Mouse (Mus musculus) heart, adult 2 months (tissue): ENCODE data around the gene Gata5.

Experiments
- CTCF ChIP-seq: fragments of 200-600 bp; IDR thresholded peaks from 2 replicates; pipeline ENCODE4 v1.8.1; 2022; ENCODE audit warnings: antibody characterized with exemption, mild to moderate bottlenecking, moderate library complexity
- POLR2A ChIP-seq: fragments of 200-500 bp; IDR thresholded peaks from 2 replicates; pipeline ENCODE4 v1.6.1; 2011; ENCODE audit warnings: mild to moderate bottlenecking, low read depth, low read length, control low read depth; ENCODE audit not compliant: insufficient read depth

DNA sequence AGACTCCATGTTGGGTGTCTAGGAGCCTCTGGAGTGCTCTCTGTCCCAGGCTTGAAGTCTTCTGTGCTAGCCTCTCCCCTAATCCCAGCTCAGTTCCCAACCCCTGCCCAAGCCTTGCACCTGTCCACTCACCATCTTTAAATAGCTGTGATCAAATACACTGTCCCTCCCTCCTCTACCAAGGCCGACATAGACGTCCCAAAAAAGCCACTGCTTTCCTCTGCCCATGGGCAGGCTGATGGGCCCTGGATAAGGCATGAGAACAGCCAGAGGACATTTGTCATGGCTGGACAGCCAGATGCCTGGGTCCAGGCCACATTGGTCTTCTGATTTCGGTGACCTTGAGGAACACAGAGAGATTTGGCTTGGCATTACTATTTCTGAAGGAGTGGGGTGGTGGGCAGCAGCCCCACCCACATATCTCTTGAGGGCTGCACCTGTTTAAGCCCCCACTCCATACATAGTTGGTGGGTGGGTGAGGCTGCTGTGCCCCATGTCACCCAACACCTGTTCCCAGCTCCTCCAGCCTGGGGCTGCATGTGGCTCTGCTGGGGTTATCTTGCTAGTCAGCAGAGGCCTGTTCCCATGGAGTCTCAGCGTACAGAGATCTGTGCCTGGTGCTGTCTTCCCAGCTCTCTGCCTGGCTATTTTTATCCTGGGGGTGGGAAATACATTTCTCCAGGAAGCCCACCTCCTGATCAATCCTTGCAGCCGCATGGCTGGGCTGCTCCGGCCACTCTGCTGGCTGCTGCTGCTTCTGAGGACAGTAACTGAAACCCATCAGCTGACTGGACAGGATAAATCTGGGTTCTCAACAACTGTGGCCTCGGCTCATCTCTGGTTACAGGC lies 28.3 kb upstream of the Gata5 start:
- TF ChIP-seq CTCF, result no peak
- TF ChIP-seq POLR2A, result no peak
